Mouse (Mus musculus) lung, embryonic 14.5 days (tissue): ENCODE data around the gene Nkx6-1. TPM values are rescaled to one million over a fixed set of nuclear protein-coding genes. Genes with fewer than 3 reads are reported as not detected.

Experiments used
- ATAC-seq: fragments of 200-750 bp; cut with Nextera tagmentation; 2 replicates; pipeline ENCODE4 v1.8.0; 2017; ENCODE audit warnings: mild to moderate bottlenecking, moderate TSS enrichment, moderate library complexity; ENCODE audit not compliant: insufficient read depth
- DNase-seq: peaks from one replicate; pipeline ENCODE4 v3.0.0-alpha.2; 2015
- H3K27ac ChIP-seq: fragments of 300-500 bp; sonication (generic); 2 replicates; pipeline ENCODE4 v1.5.1; 2014; ENCODE audit warnings: low read depth, mild to moderate bottlenecking, moderate library complexity
- H3K27me3 ChIP-seq: fragments of 300-500 bp; sonication (generic); 2 replicates; pipeline ENCODE4 v1.6.1; 2014; ENCODE audit warnings: low read length, control low read depth; ENCODE audit not compliant: insufficient read depth
- H3K36me3 ChIP-seq: fragments of 300-500 bp; sonication (generic); 2 replicates; pipeline ENCODE4 v1.6.1; 2014; ENCODE audit warnings: control low read depth; ENCODE audit not compliant: insufficient read depth
- H3K4me1 ChIP-seq: fragments of 300-500 bp; sonication (generic); 2 replicates; pipeline ENCODE4 v1.6.1; 2014; ENCODE audit warnings: antibody characterized with exemption, control low read depth; ENCODE audit not compliant: insufficient read depth
- H3K4me2 ChIP-seq: fragments of 300-500 bp; sonication (generic); 2 replicates; pipeline ENCODE4 v1.6.1; 2014; ENCODE audit warnings: mild to moderate bottlenecking
- H3K4me3 ChIP-seq: fragments of 300-500 bp; sonication (generic); 2 replicates; pipeline ENCODE4 v1.5.1; 2014; ENCODE audit warnings: low read depth, low read length
- H3K9ac ChIP-seq: fragments of 300-500 bp; sonication (generic); 2 replicates; pipeline ENCODE4 v1.6.1; 2014
- H3K9me3 ChIP-seq: fragments of 300-500 bp; sonication (generic); 2 replicates; pipeline ENCODE4 v1.6.1; 2016; ENCODE audit warnings: low read depth, low read length, control low read depth
- CTCF ChIP-seq: IDR thresholded peaks from 2 replicates; pipeline ENCODE4 v1.5.1; 2016; ENCODE audit warnings: antibody characterized with exemption, low read depth
- WGBS: fragments of 180-500 bp; shearing (Covaris S2); extraction: QIAGEN DNeasy Blood & Tissue Kit; methylation state at CpG from one replicate; pipeline ENCODE4 v1.1.7; 2014; 5-methylcytosine and 5-hydroxymethylcytosine counted together
- polyA plus RNA-seq: library from polyadenylated mRNA; unstranded; fragments of >200 nt; fragmentation: Nextera tagmentation; extraction: Ambion mirVana; gene quantifications from 2 replicates; pipeline ENCODE4 v1.2.1, GENCODE M21; 2014

Nkx6-1 gene
- polyA plus RNA-seq, 1 experiment from 2014 or later: 0.16 TPM

DNA sequence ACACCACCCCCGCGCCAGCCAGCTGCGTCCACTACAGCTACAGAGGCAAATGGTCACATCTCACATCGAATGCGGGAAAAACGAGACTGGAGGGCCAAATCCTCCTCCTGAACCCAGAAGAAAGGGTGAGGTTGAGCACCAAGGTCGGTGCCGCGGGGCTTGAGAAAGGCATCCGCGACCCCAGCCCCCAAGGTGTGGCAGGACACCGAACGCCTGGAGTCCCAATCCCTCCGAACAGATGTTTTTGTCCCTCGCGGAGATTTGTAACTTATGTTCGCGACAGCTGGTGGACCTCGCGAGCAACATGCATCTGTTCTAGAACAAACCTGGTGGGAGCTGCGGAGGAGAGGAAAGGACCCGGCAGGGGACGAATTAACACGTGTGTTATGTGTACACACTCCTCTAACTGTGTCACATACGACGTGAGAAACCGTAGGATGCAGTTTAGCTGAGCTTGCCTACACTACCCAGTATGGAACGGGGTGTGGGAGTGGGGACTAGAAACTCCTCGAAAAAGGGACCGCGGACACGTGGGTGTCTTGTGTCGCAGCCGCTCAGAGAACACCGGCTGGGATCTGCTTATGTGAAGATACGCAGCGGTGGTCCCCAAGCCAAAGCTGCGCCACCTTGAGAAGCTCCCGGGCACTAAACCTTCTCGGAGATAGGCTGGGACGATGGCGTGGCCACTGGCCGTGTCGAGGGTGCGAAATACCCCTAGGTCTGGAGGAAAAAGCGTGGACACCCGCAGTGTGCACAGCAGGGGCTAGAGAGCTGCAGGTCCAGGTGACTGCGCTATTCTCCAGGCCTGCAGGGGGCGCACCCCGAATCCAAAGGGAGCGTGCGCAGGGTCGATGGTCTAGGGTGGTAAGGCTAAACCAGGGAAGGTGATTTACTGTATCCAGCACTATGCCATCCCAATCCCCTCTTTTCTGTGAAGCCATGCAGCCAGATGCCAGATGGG lies 16.8 kb downstream of the Nkx6-1 start:
- Histone ChIP-seq H3K27me3 (peaks cover 59% of the 10 kb centered on the region), H3K4me3 (no peak overlapping the region), H3K9me3 (no peaks in the 10 kb centered on the region), H3K27ac (no peak overlapping the region), H3K9ac (no peak overlapping the region), H3K36me3 (no peaks in the 10 kb centered on the region), H3K4me2 (0 out of 2 replicates have a peak overlapping the region, but pooled peaks have one; percentile 2), H3K4me1 (no peaks in the 10 kb centered on the region)
- peak; percentile 42 for DNase-seq
- peak; percentile 21; the same call in 1 of the 2 replicates for ATAC-seq
- WGBS: 5% methylated on average over 53 of the region's 53 CpGs
- peak; percentile 63 for TF ChIP-seq CTCF

DNA sequence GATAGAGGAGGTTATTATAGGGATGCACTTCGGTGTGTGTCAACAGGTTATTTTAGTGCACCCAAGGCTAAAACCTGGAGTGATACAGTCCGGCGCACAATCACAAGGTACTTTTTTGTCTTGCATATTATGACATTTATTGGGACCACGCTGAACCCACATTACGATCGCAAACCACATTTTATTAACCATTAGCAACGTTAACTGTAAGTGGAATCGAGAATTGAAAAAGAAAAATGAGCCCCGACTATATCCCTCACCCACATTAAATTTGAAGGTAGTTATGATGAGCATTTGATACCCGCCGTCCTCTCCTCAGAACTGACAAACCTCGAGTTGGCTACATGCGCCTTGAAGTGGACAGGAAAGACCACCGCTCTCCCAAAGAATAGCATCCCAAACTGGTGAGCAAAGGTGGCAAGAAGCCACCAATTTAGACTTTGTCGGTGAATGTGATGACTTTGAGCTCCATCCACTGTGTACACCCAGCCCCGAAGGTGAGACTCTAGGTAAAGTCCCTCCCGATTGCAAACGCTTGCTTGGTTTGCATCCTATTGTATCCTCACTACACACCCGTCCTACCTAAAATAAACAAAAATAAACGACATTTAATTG lies 17.7 kb downstream of the Nkx6-1 start:
- Histone ChIP-seq H3K27me3 (peaks cover 65% of the 10 kb centered on the region), H3K4me3 (no peak overlapping the region), H3K27ac (no peak overlapping the region), H3K9me3 (no peaks in the 10 kb centered on the region), H3K4me1 (no peaks in the 10 kb centered on the region), H3K36me3 (no peaks in the 10 kb centered on the region), H3K4me2 (no peak overlapping the region), H3K9ac (no peak overlapping the region)
- DNase-seq (no peak), ATAC-seq (no peak)
- WGBS: 35% methylated on average over 20 of the region's 20 CpGs
- no peak for TF ChIP-seq CTCF

GRCm38 (mm10) chr5:101645071-101645470 lies 19.7 kb downstream of the Nkx6-1 start:
- TF ChIP-seq CTCF: no peak
- 54% methylated on average over 8 of the region's 8 CpGs for WGBS
- ATAC-seq: no peak
- no peak overlapping the region for H3K4me3 ChIP-seq
- no peak overlapping the region for H3K27ac ChIP-seq
- no peaks in the 10 kb centered on the region for H3K36me3 ChIP-seq
- no peaks in the 10 kb centered on the region for H3K9me3 ChIP-seq
- DNase-seq: no peak
- H3K9ac ChIP-seq: no peak overlapping the region
- H3K27me3 ChIP-seq: peaks cover 65% of the 10 kb centered on the region
- H3K4me2 ChIP-seq: no peak overlapping the region
- no peaks in the 10 kb centered on the region for H3K4me1 ChIP-seq

GRCm38 (mm10) chr5:101638101-101638500 lies 26.7 kb downstream of the Nkx6-1 start:
- TF ChIP-seq CTCF: no peak
- 71% methylated on average over 4 of the region's 4 CpGs for WGBS
- no peaks in the 10 kb centered on the region for H3K9me3 ChIP-seq

More at GRCm38 (mm10) chr5:101638101-101638500, 26.7 kb downstream of the Nkx6-1 start:
- Histone ChIP-seq H3K4me1 (no peaks in the 10 kb centered on the region), H3K4me2 (no peak overlapping the region), H3K9ac (no peak overlapping the region), H3K27ac (no peak overlapping the region), H3K4me3 (no peak overlapping the region), H3K27me3 (peaks cover 7% of the 10 kb centered on the region), H3K36me3 (no peaks in the 10 kb centered on the region)
- DNase-seq (no peak), ATAC-seq (no peak)

Other genes with a start within 250 kb of the Nkx6-1 start
- 2.2 and 2.3 TPM in 2 replicates for gene Cds1, start 100.1 kb upstream of the Nkx6-1 start, polyA plus RNA-seq